Mouse (Mus musculus): ENCODE data around the gene Mindy4b-ps.
"Not testable (repeated sequence)": the region's sequence is repeated elsewhere in the genome, so short reads cannot be mapped to it uniquely, and the experiment has no call there.

Gene Mindy4b-ps

DNA sequence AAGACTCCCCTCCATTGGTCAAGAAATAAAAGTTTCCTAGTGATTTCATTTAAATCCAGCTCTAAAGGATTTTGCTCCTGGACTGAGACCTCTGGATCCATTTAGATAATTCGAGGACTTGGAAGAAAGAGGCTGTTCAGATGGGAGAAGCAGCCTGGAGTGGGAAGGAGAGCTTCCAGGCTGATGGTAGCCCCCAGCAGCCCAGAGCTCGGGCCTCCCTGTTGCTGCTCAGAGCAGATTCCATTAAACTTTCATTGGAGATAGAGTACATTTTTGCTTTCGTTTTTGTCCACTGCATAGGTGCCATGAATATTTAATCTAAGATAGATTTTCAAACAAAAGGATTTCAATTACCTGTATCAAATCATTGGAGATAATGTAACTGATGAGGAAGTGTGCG lies at the start of gene Mindy4b-ps:
Gene Mindy4b-ps, minus strand, starts transcription at position 101 of the 400 bp plus-strand sequence.
- in situ Hi-C loops (cut with MboI; ENCODE audit: low sequenced_read_pairs), result no loop called here

DNA sequence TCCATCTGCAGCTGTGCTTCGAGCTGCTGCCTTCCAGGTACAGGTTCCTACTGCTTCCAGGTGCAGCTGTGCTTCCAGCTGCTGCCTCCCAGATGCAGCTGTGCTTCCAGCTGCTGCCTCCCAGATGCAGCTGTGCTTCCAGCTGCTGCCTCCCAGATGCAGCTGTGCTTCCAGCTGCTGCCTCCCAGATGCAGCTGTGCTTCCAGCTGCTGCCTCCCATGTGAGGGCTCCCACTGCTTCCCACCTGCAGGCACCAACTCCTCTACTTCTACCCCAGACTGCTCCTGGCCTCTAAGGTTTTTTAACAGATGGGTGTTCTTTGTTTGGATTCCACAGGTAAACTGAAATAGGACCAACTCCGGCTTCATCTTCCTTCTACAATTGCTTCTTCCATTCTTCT lies 49.8 kb upstream of the Mindy4b-ps start:
- in situ Hi-C loops (cut with MboI; ENCODE audit: low sequenced_read_pairs), result not testable (repeated sequence)

DNA sequence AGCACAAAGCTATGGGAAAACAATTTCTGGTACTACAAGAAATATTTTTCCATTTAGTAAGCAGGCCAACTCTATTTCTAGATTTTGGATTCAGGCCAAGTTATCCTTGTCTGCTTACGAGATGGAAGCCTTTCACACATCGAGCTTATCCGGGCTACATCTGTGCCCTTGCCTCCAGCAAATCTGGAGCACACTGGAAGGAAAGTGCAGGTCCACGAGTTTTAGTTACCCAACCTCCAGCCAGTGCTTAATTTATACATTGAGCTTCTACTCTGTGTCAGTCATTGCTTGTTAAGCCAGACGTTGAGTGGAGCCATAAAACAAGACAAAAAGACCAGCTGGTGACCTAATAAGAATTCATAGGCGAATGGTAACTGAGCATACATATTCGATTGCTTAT lies 43.6 kb upstream of the Mindy4b-ps start:
- in situ Hi-C loops (cut with MboI; ENCODE audit: low sequenced_read_pairs), result no loop called here

DNA sequence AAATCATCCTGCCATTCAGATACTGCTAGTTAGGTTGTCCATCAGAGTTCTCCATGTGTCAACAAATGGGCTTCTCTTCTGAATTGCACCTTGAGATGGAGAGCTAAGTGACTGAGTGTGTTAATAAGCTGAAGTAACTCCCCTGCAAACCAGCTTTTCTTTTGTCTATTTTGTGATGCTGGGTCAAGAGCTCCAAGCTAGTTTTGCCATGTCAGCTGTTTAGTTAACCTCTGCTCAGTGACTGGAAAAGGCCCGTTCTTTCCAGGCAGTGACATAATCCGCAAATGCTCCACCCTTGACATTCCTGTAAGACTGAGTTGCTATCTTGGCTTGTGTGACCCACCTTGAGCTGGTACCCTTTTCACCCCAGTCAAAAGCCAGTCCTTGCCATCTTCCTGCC lies 40.9 kb upstream of the Mindy4b-ps start:
- in situ Hi-C loops (cut with MboI; ENCODE audit: low sequenced_read_pairs), result no loop called here

DNA sequence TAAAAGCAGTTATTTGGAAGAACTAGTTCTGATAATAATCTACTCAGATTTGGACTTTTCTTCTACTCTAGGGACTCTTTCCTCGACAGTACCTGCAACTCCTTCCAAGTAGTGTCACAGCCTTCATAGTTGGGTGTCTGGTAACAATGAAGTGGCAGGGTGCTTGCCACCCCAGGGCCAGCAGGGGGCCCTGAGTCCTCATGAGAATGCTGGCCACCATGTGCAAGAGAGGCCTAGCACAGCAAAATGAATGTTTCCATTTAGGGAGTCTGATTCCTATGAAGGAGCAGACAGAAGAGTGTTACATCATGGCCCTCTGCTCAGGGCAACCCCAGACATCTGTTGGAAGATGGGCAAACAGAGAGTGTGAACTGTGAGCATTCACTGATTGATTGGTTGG lies 21.3 kb upstream of the Mindy4b-ps start:
- in situ Hi-C loops (cut with MboI; ENCODE audit: low sequenced_read_pairs), result no loop called here

DNA sequence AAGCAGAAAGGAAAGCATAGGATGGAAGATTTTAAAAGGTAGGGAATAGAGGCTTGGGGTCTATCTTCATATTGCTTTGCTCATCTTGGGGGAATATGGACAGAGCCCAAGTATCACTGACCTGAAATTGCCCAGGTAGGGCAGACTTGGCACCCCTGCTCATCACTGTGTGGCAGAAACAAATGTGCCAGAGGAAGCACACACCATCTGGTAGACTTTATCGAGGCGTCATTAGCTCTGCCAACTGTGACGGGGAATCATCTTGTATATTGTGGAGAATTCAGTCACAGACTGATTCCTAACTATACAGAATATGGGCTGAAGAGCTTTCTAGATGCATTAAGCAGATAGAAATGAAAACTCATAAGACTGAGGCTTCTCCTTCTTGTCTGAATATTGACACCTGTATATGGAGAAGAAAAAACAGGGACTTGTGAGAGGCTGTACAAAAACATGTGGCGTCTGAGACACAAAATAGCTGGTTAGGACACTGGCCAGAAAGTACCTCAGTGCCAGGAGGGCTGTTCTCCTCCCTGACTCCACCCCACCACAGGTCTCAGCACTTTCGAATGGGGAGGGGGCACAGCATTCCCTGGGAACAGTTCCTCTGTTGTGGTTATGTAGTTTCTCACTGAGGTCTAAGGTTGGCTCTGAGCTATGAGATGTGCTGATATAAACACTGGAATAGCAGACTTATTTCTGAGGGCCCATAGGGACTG lies 11.5 kb upstream of the Mindy4b-ps start:
- in situ Hi-C loops (cut with MboI; ENCODE audit: low sequenced_read_pairs), result no loop called here

DNA sequence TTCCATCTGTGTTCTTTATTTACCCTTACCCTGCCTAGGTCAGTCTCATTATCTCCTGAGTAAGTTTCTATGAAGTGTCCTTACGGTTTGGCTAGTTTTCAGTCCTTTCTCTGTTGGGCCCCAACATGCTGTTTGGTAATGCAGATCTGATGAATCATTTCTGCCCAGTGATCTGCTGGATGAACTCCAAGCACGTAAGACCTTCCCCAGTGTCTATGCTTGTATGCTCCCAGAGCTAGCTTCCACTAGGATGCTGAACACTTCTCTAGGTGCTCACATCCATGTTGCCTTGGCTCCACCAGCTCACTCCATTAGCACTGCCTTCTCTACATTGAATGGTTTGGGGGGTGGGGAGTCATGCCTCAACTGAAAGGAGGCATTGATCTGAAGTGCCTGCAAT lies 10.8 kb upstream of the Mindy4b-ps start:
- in situ Hi-C loops (cut with MboI; ENCODE audit: low sequenced_read_pairs), result no loop called here

DNA sequence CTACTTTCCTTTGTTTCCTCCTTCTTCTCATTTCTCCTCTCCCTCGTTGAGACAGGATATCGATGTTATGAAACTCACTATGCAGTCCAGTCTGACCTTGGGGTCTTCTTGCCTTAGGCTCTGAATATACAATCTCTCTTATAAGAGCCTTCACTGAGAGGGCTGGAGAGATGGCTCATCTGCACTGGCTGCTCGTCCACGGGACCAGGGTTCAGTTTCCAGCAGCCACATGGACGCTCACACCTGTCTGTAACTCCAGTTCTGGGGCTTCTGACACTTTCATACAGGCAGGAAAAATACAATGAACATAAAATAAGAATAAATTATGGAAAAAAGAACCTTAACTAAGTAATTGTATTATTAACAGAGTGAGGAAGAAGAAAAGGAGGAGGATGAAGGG lies 9.5 kb upstream of the Mindy4b-ps start:
- in situ Hi-C loops (cut with MboI; ENCODE audit: low sequenced_read_pairs), result no loop called here

DNA sequence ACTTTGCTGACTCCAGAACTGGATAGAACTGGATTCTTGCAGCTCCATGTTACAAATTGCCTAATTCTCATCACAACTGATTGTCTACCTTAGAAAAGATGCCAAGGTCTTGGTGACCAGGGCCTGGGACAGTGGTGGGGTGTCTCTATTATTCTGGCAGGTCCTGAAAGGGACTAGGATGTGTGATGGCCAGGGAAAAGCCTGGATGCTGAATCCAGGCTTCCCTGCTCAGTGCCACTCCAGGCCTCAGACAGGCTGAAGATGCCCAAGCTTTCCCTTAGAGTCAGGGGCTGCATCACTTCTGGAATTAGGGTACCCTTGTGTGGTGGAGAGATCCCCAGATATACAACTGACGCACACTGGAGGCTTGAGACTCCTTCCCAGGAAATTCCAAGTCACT lies 7.8 kb upstream of the Mindy4b-ps start:
- in situ Hi-C loops (cut with MboI; ENCODE audit: low sequenced_read_pairs), result no loop called here

DNA sequence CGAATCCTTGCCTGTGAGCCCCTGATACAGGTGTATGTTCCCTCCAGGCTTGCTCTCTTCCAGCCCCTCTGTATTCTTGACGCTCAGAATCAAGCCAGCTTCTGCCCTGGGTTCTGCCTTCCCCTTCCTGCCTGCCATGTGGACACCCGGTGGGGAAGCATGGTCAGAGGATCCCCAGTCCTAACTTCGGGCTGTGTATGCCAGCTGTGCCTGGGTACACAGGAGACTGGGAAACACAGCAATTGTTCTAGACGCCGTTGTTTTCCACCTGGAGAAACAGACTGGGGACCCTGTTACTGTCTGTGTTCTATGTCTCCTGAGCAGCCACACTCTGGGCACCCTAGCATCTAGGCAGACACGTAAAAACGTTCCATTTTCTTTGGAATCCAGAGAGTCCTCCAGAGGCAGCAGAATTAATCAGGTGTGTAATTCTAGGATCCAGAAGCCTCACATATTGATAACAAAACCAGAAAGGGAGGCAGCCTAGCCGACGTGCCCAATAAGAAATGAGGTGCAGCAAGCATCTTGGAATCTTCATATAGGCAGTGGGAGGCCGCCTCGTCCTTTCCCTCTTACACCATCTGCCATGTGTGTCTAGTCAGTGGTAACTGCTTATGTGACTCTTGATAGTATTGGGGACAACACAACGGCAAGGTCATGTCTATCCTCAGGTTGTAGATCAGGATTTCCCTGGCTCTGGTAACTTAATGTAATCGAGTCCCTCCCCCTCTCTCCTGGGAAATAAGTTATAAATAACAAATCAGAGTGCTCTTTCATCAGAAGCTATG lies 6.4 kb upstream of the Mindy4b-ps start:
- in situ Hi-C loops (cut with MboI; ENCODE audit: low sequenced_read_pairs), result no loop called here

DNA sequence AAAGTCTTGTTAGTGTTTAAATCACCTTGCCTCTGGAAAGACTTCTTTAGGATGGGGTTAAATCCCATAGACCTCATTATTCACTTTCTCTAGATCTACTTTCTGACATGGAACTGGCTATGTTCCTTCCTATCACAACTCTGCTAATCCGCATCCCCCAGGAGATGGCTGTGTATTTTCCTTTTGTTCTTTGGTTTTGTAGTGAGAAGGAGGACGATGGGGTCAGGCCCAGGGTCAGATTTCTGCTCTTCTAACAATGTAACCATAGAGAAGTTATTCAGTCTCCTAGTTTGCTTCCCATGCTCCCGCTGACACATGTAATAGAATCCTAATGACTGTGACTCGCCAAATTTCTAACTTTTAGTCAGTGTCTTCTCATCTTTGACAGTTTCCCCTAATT lies 4.2 kb upstream of the Mindy4b-ps start:
- in situ Hi-C loops (cut with MboI; ENCODE audit: low sequenced_read_pairs), result no loop called here

DNA sequence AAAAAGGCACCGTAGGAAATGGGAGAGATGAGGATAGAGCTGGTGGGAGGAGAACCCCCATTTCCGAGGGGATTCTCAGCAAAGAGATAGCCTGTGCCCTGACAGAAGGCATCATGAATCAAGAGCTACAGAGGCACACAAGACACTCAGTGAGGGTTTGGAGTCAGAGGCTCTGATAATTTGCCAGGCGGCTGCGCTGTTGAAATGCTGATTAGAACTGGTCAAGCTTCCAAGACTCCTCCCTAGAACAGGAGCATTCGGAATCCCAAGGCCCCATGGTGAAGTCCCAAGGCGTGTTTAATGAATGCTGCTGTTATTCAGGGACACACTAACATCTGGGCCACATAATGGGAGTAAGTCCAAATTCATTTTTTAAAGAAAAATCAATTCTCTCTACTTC lies 4.8 kb downstream of the Mindy4b-ps start:
- in situ Hi-C loops (cut with MboI; ENCODE audit: low sequenced_read_pairs), result no loop called here

DNA sequence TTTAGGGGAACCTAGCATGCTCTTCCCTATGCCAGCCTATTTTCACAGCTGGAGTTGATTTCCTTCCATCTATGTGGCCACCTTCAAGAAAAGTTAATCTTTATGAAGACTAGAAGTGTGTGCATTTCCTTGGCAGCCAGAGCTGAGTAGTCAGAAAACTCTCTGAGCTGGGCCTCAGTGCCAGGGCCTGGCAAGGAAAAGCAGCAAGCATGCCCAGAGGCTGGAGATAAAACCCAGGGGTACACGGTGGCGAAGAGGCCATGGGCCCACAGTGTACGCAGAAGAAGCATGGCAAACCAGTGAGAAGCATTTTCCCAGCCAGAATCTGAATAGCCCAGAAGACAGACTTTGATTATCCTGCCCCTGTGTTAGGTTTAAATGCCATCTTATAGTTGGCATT lies 7.9 kb downstream of the Mindy4b-ps start:
- in situ Hi-C loops (cut with MboI; ENCODE audit: low sequenced_read_pairs), result no loop called here

DNA sequence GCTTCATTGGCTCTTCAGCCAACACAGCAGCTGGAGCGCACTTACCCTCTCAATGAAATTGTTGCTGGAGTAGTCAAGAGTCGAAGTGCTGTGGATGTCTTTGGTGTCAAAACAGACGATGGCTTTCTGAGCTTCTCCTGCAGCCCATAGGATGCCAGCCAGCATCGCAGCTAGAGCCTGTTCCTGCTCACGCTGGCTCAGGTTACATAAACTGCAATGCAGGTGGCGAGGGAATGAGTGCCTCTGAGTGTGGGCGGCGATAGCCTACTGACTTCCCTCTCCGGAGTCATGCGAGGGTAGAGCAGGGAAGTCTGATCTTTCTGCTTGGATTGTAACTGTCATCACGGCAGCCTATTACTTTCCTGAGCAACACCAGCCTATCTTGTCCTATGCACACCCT lies 11.8 kb downstream of the Mindy4b-ps start:
- in situ Hi-C loops (cut with MboI; ENCODE audit: low sequenced_read_pairs), result no loop called here

DNA sequence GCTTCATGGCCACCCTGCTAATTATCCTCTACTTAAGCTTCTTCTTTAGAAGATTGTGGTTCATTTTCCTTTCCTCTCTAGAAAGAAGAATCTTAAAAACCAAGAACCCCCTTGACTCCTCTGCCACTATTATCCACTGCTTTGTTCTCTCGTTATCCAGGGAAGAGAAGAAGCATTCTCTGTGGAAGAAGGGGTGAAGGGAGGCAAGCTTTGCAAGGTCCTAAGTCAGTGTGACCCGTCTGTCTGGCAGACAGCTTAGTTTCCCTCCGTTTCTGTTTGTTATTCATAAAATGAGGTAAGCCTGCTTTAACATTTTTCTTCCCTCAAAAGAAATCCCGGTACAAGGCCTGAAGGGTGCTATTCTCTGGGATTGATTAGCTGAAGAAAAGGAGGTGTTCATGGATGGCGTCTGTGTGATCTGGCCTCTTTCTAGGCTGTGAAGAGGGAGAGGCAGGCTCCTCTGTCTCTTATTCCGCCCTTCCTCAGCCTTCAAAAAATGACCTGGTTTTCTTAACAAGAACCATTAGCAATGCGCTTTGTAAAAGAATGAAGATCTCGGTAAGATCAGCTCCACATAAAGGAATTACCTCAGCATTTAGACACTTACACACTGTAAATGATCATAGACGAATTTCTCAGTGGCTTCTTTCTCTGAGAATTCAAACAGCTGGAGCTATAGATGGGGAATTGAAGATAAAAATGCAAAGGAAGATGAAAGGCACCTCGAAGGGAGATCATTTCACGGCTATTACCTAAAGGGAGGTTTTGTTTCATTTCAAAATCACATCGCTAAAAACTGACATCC lies 12.8 kb downstream of the Mindy4b-ps start:
- in situ Hi-C loops (cut with MboI; ENCODE audit: low sequenced_read_pairs), result no loop called here

DNA sequence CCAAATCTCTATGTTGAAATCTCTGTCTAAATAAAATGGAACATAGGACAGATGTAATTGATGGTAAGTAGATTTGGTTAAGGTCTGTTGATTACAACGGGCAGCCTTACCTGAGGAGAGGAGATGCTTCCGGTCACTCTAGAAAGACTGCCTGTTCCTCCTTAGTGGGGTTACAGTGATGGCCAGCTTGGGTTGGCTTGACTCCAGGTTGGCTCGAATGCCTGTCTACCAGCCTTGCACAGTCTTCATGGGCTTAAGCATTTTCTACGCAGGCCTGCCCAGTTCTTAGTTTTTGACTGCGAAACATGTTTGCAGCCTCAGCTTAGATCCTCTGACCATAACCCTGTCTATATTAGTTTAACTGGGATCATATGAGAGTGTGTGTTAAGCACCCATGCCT lies 13.5 kb downstream of the Mindy4b-ps start:
- in situ Hi-C loops (cut with MboI; ENCODE audit: low sequenced_read_pairs), result no loop called here

DNA sequence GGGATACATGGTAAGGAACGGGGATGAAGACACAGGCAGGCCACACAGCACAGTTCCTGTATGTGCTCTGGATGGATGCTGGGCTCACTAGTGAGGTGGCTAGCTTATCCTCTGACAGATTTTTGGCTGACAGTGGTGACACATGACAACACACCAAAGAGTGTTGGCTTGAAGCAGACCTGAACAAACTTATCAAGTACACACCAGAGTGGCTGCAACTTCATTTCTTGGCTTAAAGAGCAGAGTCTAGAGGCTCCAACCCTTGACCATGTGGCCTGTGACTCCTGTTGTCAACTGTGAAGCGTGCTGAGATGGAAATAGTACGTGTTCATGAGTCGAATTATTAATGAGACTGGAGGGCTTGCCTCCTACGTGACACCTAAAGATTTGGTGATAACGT lies 17.4 kb downstream of the Mindy4b-ps start:
- in situ Hi-C loops (cut with MboI; ENCODE audit: low sequenced_read_pairs), result no loop called here

DNA sequence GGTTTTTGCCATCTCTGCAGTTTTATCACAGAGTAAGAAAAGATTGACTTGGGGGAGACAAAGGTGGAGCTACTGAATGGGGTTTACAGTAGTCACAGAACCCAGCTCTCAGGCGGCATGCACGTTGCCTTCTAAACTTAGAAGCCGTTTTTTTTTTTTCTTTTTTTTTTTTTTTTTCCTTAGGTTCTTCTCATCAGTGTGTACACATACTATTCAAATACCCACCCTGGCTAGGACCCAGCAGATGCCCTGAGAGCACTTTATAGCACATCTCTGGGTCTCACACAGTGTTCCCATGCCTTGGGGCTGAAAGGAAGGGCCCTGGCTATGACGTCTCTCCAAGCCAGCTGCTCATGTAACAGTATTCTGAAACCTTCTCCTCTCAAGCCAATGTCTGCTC lies 23.4 kb downstream of the Mindy4b-ps start:
- in situ Hi-C loops (cut with MboI; ENCODE audit: low sequenced_read_pairs), result no loop called here

DNA sequence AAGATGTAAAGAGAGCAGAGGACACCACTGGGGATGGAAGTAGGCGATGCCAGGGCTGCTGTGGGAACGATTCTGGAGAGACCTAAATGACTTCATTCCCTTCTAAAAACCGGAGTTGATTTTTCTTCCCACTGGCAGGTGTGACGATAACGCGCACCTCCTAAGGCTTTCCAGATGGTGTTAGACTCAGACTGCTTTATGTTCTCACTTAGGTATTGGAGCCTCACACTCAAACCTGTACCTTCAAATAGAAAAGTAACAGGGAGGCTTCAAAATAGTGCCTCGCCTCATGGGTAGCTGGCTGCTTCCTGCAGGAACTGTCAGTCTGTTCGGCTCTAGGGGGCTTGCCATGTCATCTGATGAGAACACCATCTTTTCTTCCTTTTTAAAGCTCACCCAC lies 23.9 kb downstream of the Mindy4b-ps start:
- in situ Hi-C loops (cut with MboI; ENCODE audit: low sequenced_read_pairs), result no loop called here

DNA sequence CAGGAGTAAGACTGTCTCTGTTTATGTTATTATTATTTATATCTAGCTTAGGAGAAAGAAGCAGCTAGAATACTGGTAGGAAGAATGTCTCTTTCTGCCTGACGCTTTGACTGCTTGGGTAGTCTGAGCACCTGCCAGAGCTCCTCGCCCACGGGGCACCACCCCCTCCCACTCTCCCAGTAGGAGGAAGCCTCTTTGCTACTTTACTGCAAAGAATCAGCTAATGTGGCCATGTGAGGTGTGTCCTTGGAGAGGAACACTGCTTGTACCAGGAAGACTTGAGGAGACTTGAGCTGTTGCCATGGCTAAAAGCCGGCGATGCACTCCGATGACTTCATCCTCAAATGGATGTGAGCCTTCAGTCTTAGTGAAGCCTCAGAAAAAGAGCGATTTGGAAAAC lies 32.6 kb downstream of the Mindy4b-ps start:
- in situ Hi-C loops (cut with MboI; ENCODE audit: low sequenced_read_pairs), result loop anchor here (10.0 kb wide), 1 partner anchor 135 kb away; no protein-coding TSS in a partner anchor

DNA sequence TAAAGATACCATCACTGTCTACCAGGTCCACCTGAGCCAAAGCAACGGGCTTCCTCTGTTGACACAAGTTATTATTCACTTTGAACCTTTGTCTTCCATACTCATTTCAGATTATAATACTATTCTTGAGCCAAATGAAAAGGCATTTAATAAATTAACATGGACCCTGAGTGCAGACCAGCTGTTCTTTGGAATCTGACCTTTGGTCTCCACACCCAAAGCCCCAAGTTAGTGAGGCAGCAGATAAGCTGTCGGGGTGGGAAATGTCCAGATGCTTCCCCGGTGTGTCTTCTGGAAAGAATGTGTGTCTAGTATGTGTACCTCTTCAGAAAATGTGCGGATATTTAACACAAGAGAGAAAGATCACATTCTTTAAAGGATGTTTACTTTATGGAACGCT lies 33.1 kb downstream of the Mindy4b-ps start:
- in situ Hi-C loops (cut with MboI; ENCODE audit: low sequenced_read_pairs), result loop anchor here (10.0 kb wide), 1 partner anchor 134 kb away; no protein-coding TSS in a partner anchor
